Mouse (Mus musculus) liver, postnatal 0 days (tissue): ENCODE data around the gene Gria4.
A peak's percentile ranks its signal among the peaks of the same experiment; 100 is the strongest.

ENCODE experiments used
- CTCF ChIP-seq: sonication (generic); IDR thresholded peaks from 2 replicates; pipeline ENCODE4 v1.5.1; 2016; ENCODE audit warnings: antibody characterized with exemption, low read depth
- EP300 ChIP-seq: IDR thresholded peaks from 2 replicates; pipeline ENCODE4 v1.6.1; 2016; ENCODE audit warnings: antibody characterized with exemption, low read depth, mild to moderate bottlenecking

DNA sequence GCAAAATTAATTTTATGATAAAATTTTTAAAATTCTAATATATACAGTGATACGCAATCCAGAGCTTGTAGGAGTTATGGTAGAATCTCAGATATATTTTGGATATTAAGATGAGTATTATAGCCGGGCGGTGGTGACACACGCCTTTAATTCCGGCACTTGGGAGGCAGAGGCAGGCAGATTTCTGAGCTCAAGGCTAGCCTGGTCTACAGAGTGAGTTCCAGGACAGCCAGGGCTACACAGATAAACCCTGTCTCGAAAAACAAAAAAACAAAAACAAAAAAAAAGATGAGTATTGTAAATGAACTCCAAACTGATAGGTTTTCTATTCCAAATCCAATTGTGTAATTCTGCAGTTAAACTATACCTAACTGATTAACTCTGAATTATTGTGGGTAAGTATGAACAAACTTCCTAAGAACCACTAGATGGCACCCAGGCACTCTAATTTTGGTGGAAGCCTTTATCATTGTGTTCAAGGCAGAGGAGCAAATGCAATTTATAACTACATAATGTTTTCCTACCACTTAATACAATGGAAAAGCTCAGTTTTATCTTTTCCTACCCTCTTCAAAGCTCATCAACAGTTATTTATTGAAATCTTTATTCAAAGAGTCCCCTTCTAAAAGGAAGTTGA lies 259.4 kb downstream of the Gria4 start:
- TF ChIP-seq CTCF (peak; percentile 28; the same call in 1 of the 2 replicates), EP300 (no peak)
